Comparison of ENCODE assay signal across 11 mouse cellular contexts in genomic region chr8:91660879-91661278, GRCm38 (mm10).
"Had no signal": no experiment of that assay in that cellular context is flagged by ENCODE, and none has a peak within 500 bp of the region (broad histone marks: within the 10 kb centered on the region; RNA-seq: fewer than 3 reads in every experiment).

No protein-coding gene starts in this region.

- H3K9me3 ChIP-seq: limb, embryonic 15.5 days; liver, embryonic 12.5 days; lung, embryonic 15.5 days; midbrain, embryonic 12.5 days; neural tube, embryonic 13.5 days had no signal

- ATAC-seq: liver, embryonic 12.5 days; midbrain, embryonic 16.5 days had no signal

- H3K4me3 ChIP-seq: left cerebral cortex, adult 2 months; limb, embryonic 15.5 days; liver, embryonic 12.5 days; lung, embryonic 15.5 days; midbrain, embryonic 12.5 days; neural tube, embryonic 13.5 days had no signal

- H3K9ac ChIP-seq: limb, embryonic 15.5 days; liver, embryonic 12.5 days; lung, embryonic 15.5 days; midbrain, embryonic 12.5 days; neural tube, embryonic 13.5 days had no signal

- H3K36me3 ChIP-seq: limb, embryonic 15.5 days; liver, embryonic 12.5 days; lung, embryonic 15.5 days; midbrain, embryonic 12.5 days; neural tube, embryonic 13.5 days had no signal

- H3K4me2 ChIP-seq: limb, embryonic 15.5 days; liver, embryonic 12.5 days; lung, embryonic 15.5 days; midbrain, embryonic 12.5 days; neural tube, embryonic 13.5 days had no signal

- DNase-seq: kidney, postnatal 10 days; right cerebral cortex, adult 18-20 months; right cerebral cortex, postnatal 25 days; thymus, postnatal 36 days had no signal

- H3K27ac ChIP-seq: left cerebral cortex, adult 2 months; limb, embryonic 15.5 days; liver, embryonic 12.5 days; lung, embryonic 15.5 days; midbrain, embryonic 12.5 days; neural tube, embryonic 13.5 days had no signal

- H3K27me3 ChIP-seq: liver, embryonic 12.5 days; lung, embryonic 15.5 days had no signal

- H3K4me1 ChIP-seq: liver, embryonic 12.5 days; lung, embryonic 15.5 days had no signal
